Mouse (Mus musculus): ENCODE data around the gene Rbm47. TPM values are rescaled to one million over a fixed set of nuclear protein-coding genes. Genes with fewer than 3 reads are reported as not detected.

Gene Rbm47
- polyA plus RNA-seq, 1 experiment from 2014 or later = 10.4 TPM

DNA sequence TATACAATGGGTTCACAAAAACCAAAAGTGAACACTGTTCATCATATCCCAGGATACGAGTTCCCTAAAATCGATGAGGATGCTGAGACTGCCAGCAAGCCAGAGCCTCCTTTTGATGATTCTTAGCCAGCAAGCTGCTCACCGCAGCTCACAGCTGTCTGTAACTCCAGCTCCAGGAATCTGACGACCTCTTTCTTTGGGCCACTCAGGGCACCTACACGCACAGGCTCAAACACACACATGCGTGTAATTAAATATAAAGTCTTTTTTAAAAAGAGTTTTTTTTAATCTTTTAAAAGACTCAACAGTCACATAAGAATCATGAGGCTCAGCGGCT, 103.8 kb downstream of the Rbm47 start:
- peak overlapping the region; percentile 43 for H3K4me3 ChIP-seq (ENCODE audit: low read depth, low read length)
- H3K9ac ChIP-seq (ENCODE audit: low read depth, low read length) = no peak overlapping the region
- WGBS = 28% methylated on average over 7 of the region's 7 CpGs
- ATAC-seq (ENCODE audit: low read depth) (no peak), DNase-seq (ENCODE audit: low spot score) (no peak)
- H3K4me2 ChIP-seq (ENCODE audit: low read depth, low read length) = peak overlapping the region; percentile 76
- H3K36me3 ChIP-seq (ENCODE audit: control insufficient read depth, insufficient read depth, low read length) = no peaks in the 10 kb centered on the region
- H3K27me3 ChIP-seq (replicated peaks; ENCODE audit: control insufficient read depth, insufficient read depth, low read length) = no peaks in the 10 kb centered on the region
- no peaks in the 10 kb centered on the region for H3K4me1 ChIP-seq (ENCODE audit: control insufficient read depth, insufficient read depth, low read length)
- H3K9me3 ChIP-seq (ENCODE audit: control insufficient read depth, low read length) = no peaks in the 10 kb centered on the region
- H3K27ac ChIP-seq (replicated peaks; ENCODE audit: low read depth, low read length) = no peak overlapping the region

- Histone ChIP-seq H3K4me2 (ENCODE audit: low read depth, low read length) (no peak overlapping the region), H3K4me1 (ENCODE audit: control insufficient read depth, insufficient read depth, low read length) (no peaks in the 10 kb centered on the region), H3K9me3 (ENCODE audit: control insufficient read depth, low read length) (no peaks in the 10 kb centered on the region), H3K27ac (replicated peaks; ENCODE audit: low read depth, low read length) (no peak overlapping the region), H3K27me3 (replicated peaks; ENCODE audit: control insufficient read depth, insufficient read depth, low read length) (no peaks in the 10 kb centered on the region), H3K9ac (ENCODE audit: low read depth, low read length) (no peak overlapping the region), H3K36me3 (ENCODE audit: control insufficient read depth, insufficient read depth, low read length) (no peaks in the 10 kb centered on the region), H3K4me3 (ENCODE audit: low read depth, low read length) (no peak overlapping the region)
- DNase-seq (ENCODE audit: low spot score) (no peak), ATAC-seq (ENCODE audit: low read depth) (no peak)
- 83% methylated on average over 12 of the region's 12 CpGs for WGBS
Observed at GRCm38 (mm10) chr5:66068068-66068920, 104.6 kb downstream of the Rbm47 start.

- no peaks in the 10 kb centered on the region for H3K4me1 ChIP-seq (ENCODE audit: control insufficient read depth, insufficient read depth, low read length)
- H3K4me2 ChIP-seq (ENCODE audit: low read depth, low read length) = no peak overlapping the region
- H3K27ac ChIP-seq (replicated peaks; ENCODE audit: low read depth, low read length) = no peak overlapping the region
- H3K36me3 ChIP-seq (ENCODE audit: control insufficient read depth, insufficient read depth, low read length) = no peaks in the 10 kb centered on the region
- no peaks in the 10 kb centered on the region for H3K27me3 ChIP-seq (replicated peaks; ENCODE audit: control insufficient read depth, insufficient read depth, low read length)
- no peak overlapping the region for H3K4me3 ChIP-seq (ENCODE audit: low read depth, low read length)
- WGBS = 68% methylated on average over 7 of the region's 7 CpGs
- ATAC-seq (ENCODE audit: low read depth) = no peak
- no peaks in the 10 kb centered on the region for H3K9me3 ChIP-seq (ENCODE audit: control insufficient read depth, low read length)
- no peak for DNase-seq (ENCODE audit: low spot score)
- no peak overlapping the region for H3K9ac ChIP-seq (ENCODE audit: low read depth, low read length)
Observed at GRCm38 (mm10) chr5:66067219-66067618, 105.7 kb downstream of the Rbm47 start.

DNA sequence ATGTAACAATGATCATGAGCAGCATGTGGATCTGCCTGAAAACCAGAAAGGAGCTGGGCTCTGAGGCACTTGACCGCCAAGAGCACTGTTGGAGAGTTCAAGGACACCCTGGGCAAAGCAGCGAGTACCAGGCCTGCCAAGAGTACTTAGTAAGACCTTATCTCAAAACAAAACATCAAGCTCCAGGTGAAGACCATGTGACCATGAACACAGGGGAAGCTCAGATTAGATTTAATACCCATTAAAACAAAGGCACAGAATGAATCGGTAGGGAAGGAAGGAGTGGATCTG, 110.0 kb downstream of the Rbm47 start:
- H3K27ac ChIP-seq (replicated peaks; ENCODE audit: low read depth, low read length) = no peak overlapping the region
- H3K4me2 ChIP-seq (ENCODE audit: low read depth, low read length) = no peak overlapping the region
- DNase-seq (ENCODE audit: low spot score) (no peak), ATAC-seq (ENCODE audit: low read depth) (no peak)
- no peak overlapping the region for H3K4me3 ChIP-seq (ENCODE audit: low read depth, low read length)
- H3K36me3 ChIP-seq (ENCODE audit: control insufficient read depth, insufficient read depth, low read length) = no peaks in the 10 kb centered on the region
- no peaks in the 10 kb centered on the region for H3K27me3 ChIP-seq (replicated peaks; ENCODE audit: control insufficient read depth, insufficient read depth, low read length)
- no peaks in the 10 kb centered on the region for H3K4me1 ChIP-seq (ENCODE audit: control insufficient read depth, insufficient read depth, low read length)
- no peak overlapping the region for H3K9ac ChIP-seq (ENCODE audit: low read depth, low read length)
- WGBS = 76% methylated on average over 3 of the region's 3 CpGs
- no peaks in the 10 kb centered on the region for H3K9me3 ChIP-seq (ENCODE audit: control insufficient read depth, low read length)

DNA sequence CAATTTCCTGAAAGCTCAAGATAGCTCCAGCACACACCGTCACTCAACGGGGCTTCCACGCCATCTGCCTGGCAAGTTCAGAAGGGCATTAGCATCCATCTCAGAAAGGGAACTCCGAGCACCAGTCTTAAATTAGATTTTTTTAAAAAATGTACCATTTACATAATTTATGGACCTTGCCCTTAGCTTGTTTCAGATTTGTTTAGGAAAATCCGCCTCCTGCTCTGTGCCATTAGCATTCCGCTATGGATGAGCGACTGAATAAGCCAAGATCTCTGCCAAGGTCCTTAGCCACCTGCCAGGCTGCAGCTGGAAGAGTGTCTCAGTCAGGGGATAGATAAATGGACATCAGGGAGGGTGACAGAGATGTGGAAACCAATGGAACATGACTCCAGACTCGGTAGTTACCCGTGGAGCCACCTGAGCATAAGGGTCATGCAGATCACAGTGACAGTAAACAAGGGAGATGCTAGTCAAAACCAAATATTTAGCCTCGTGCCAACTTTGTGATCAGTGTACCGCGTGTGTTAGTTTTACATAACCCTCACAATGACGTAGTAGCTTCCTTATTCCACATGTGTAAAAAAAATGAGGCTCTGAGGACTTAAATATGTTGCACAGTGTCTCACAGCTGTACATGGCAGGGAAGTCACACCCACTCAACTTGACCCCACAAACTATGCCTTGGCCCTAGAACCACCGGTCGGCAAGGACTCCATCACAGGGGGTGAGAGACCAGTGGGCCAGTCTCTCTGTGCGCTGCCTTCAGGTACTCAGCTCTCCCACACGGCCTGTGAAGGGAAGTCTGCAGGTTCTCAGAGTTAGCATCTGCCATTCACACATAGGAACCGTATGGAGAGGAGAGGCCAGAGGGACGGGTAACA, 110.6 kb downstream of the Rbm47 start:
- no peaks in the 10 kb centered on the region for H3K36me3 ChIP-seq (ENCODE audit: control insufficient read depth, insufficient read depth, low read length)
- no peaks in the 10 kb centered on the region for H3K4me1 ChIP-seq (ENCODE audit: control insufficient read depth, insufficient read depth, low read length)
- H3K9me3 ChIP-seq (ENCODE audit: control insufficient read depth, low read length) = no peaks in the 10 kb centered on the region
- 78% methylated on average over 19 of the region's 19 CpGs for WGBS
- no peak overlapping the region for H3K9ac ChIP-seq (ENCODE audit: low read depth, low read length)
- H3K4me2 ChIP-seq (ENCODE audit: low read depth, low read length) = no peak overlapping the region
- H3K4me3 ChIP-seq (ENCODE audit: low read depth, low read length) = no peak overlapping the region
- no peaks in the 10 kb centered on the region for H3K27me3 ChIP-seq (replicated peaks; ENCODE audit: control insufficient read depth, insufficient read depth, low read length)
- no peak for ATAC-seq (ENCODE audit: low read depth)
- DNase-seq (ENCODE audit: low spot score) = no peak
- no peak overlapping the region for H3K27ac ChIP-seq (replicated peaks; ENCODE audit: low read depth, low read length)

GRCm38 (mm10) chr5:66061667-66062045, 111.3 kb downstream of the Rbm47 start:
- no peaks in the 10 kb centered on the region for H3K4me1 ChIP-seq (ENCODE audit: control insufficient read depth, insufficient read depth, low read length)
- 79% methylated on average over 4 of the region's 4 CpGs for WGBS
- no peak overlapping the region for H3K27ac ChIP-seq (replicated peaks; ENCODE audit: low read depth, low read length)
- no peaks in the 10 kb centered on the region for H3K36me3 ChIP-seq (ENCODE audit: control insufficient read depth, insufficient read depth, low read length)
- ATAC-seq (ENCODE audit: low read depth) (no peak), DNase-seq (ENCODE audit: low spot score) (no peak)
- no peak overlapping the region for H3K9ac ChIP-seq (ENCODE audit: low read depth, low read length)
- H3K4me3 ChIP-seq (ENCODE audit: low read depth, low read length) = no peak overlapping the region
- H3K9me3 ChIP-seq (ENCODE audit: control insufficient read depth, low read length) = no peaks in the 10 kb centered on the region
- no peak overlapping the region for H3K4me2 ChIP-seq (ENCODE audit: low read depth, low read length)
- no peaks in the 10 kb centered on the region for H3K27me3 ChIP-seq (replicated peaks; ENCODE audit: control insufficient read depth, insufficient read depth, low read length)

- DNase-seq (ENCODE audit: low spot score) (no peak), ATAC-seq (ENCODE audit: low read depth) (no peak)
- WGBS = 81% methylated on average over 5 of the region's 5 CpGs
- H3K4me1 ChIP-seq (ENCODE audit: control insufficient read depth, insufficient read depth, low read length) = peaks cover 4% of the 10 kb centered on the region; the same call in 1 of the 2 replicates
- H3K9me3 ChIP-seq (ENCODE audit: control insufficient read depth, low read length) = no peaks in the 10 kb centered on the region
- no peak overlapping the region for H3K4me3 ChIP-seq (ENCODE audit: low read depth, low read length)
- H3K4me2 ChIP-seq (ENCODE audit: low read depth, low read length) = no peak overlapping the region
- H3K27me3 ChIP-seq (replicated peaks; ENCODE audit: control insufficient read depth, insufficient read depth, low read length) = no peaks in the 10 kb centered on the region
- no peak overlapping the region for H3K9ac ChIP-seq (ENCODE audit: low read depth, low read length)
- H3K27ac ChIP-seq (replicated peaks; ENCODE audit: low read depth, low read length) = no peak overlapping the region
- no peaks in the 10 kb centered on the region for H3K36me3 ChIP-seq (ENCODE audit: control insufficient read depth, insufficient read depth, low read length)
Observed at GRCm38 (mm10) chr5:66058844-66059243, 114.1 kb downstream of the Rbm47 start.

- Histone ChIP-seq H3K9ac (ENCODE audit: low read depth, low read length) (no peak overlapping the region), H3K4me2 (ENCODE audit: low read depth, low read length) (no peak overlapping the region), H3K27me3 (replicated peaks; ENCODE audit: control insufficient read depth, insufficient read depth, low read length) (no peaks in the 10 kb centered on the region), H3K4me1 (ENCODE audit: control insufficient read depth, insufficient read depth, low read length) (peaks cover 4% of the 10 kb centered on the region; the same call in 1 of the 2 replicates), H3K27ac (replicated peaks; ENCODE audit: low read depth, low read length) (no peak overlapping the region), H3K36me3 (ENCODE audit: control insufficient read depth, insufficient read depth, low read length) (no peaks in the 10 kb centered on the region), H3K9me3 (ENCODE audit: control insufficient read depth, low read length) (no peaks in the 10 kb centered on the region), H3K4me3 (ENCODE audit: low read depth, low read length) (no peak overlapping the region)
- 82% methylated on average over 4 of the region's 4 CpGs for WGBS
- DNase-seq (ENCODE audit: low spot score) = no peak
- ATAC-seq (ENCODE audit: low read depth) = no peak
Observed at GRCm38 (mm10) chr5:66056680-66057079, 116.2 kb downstream of the Rbm47 start.
